Mouse (Mus musculus): ENCODE data around the gene Rgs9.
A peak's percentile ranks its signal among the peaks of the same experiment; 100 is the strongest.

DNA sequence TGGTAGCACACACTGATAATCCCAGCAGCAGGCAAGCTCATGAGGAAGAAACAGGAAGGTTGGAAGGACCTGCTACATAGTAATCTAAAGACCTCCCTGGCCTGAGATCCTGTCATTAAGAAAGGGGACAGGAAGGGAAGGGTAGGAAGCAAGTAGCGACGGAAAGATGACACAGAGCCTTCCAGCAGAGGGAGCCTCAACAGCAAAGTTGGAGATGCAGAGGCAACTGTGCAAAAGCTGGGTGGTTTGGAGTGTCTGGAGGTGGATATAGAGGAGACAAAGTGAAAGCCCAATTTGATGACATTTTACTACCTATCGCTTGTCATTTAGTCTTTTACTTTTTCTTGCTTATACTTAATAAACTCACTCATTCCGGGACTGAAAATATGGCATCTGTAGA is 19.0 kb upstream of the Rgs9 start:
- TF ChIP-seq POLR2A (IDR thresholded peaks at IDR 0.05; ENCODE audit: low read depth, low read length) (no peak), CTCF (conservative IDR thresholded peaks at IDR 0.05; ENCODE audit: insufficient read depth, insufficient read length, low read depth, low read length) (peak; percentile 80)
